Mouse (Mus musculus): Measurements from ENCODE around the gene Gse1. TPM values are rescaled to one million over a fixed set of nuclear protein-coding genes. Genes with fewer than 3 reads are reported as not detected.
A peak's percentile ranks its signal among the peaks of the same experiment; 100 is the strongest.

The Gse1 gene
- polyA plus RNA-seq, 1 experiment from 2014 or later, result 11.3 TPM

GRCm38 (mm10) chr8:120412357-120412756 lies 184.1 kb downstream of the Gse1 start:
- Histone ChIP-seq H3K27me3 (ENCODE audit: control insufficient read depth, insufficient read depth, low read length) (no peaks in the 10 kb centered on the region), H3K4me1 (ENCODE audit: control insufficient read depth, insufficient read depth, low read length) (peaks cover 49% of the 10 kb centered on the region)
- 89% methylated on average over 4 of the region's 4 CpGs for WGBS

GRCm38 (mm10) chr8:120412911-120413625 lies 184.8 kb downstream of the Gse1 start:
- H3K4me2 ChIP-seq (replicated peaks; ENCODE audit: low read depth, low read length), result no peak overlapping the region
- no peak overlapping the region for H3K27ac ChIP-seq (ENCODE audit: low read depth, low read length)
- WGBS, result 72% methylated on average over 29 of the region's 29 CpGs
- no peaks in the 10 kb centered on the region for H3K36me3 ChIP-seq (ENCODE audit: control insufficient read depth, insufficient read depth, low read length)
- H3K4me3 ChIP-seq (ENCODE audit: low read length), result no peak overlapping the region
- no peaks in the 10 kb centered on the region for H3K9me3 ChIP-seq (ENCODE audit: control insufficient read depth, low read length)
- ATAC-seq (ENCODE audit: low FRiP score, low TSS enrichment), result no peak
- no peak overlapping the region for H3K9ac ChIP-seq (ENCODE audit: low read depth, low read length)
- H3K4me1 ChIP-seq (ENCODE audit: control insufficient read depth, insufficient read depth, low read length), result peaks cover 49% of the 10 kb centered on the region
- no peaks in the 10 kb centered on the region for H3K27me3 ChIP-seq (ENCODE audit: control insufficient read depth, insufficient read depth, low read length)

More at GRCm38 (mm10) chr8:120412357-120412756, 184.1 kb downstream of the Gse1 start:
- Histone ChIP-seq H3K9ac (ENCODE audit: low read depth, low read length) (no peak overlapping the region), H3K4me3 (ENCODE audit: low read length) (no peak overlapping the region), H3K4me2 (replicated peaks; ENCODE audit: low read depth, low read length) (no peak overlapping the region), H3K9me3 (ENCODE audit: control insufficient read depth, low read length) (no peaks in the 10 kb centered on the region), H3K27ac (ENCODE audit: low read depth, low read length) (no peak overlapping the region), H3K36me3 (ENCODE audit: control insufficient read depth, insufficient read depth, low read length) (no peaks in the 10 kb centered on the region)
- no peak for ATAC-seq (ENCODE audit: low FRiP score, low TSS enrichment)

GRCm38 (mm10) chr8:120413626-120413988 lies 185.4 kb downstream of the Gse1 start:
- Histone ChIP-seq H3K9me3 (ENCODE audit: control insufficient read depth, low read length) (no peaks in the 10 kb centered on the region), H3K27me3 (ENCODE audit: control insufficient read depth, insufficient read depth, low read length) (no peaks in the 10 kb centered on the region), H3K4me3 (ENCODE audit: low read length) (no peak overlapping the region), H3K9ac (ENCODE audit: low read depth, low read length) (no peak overlapping the region), H3K4me2 (replicated peaks; ENCODE audit: low read depth, low read length) (no peak overlapping the region), H3K4me1 (ENCODE audit: control insufficient read depth, insufficient read depth, low read length) (peaks cover 47% of the 10 kb centered on the region), H3K27ac (ENCODE audit: low read depth, low read length) (no peak overlapping the region), H3K36me3 (ENCODE audit: control insufficient read depth, insufficient read depth, low read length) (no peaks in the 10 kb centered on the region)
- no peak for ATAC-seq (ENCODE audit: low FRiP score, low TSS enrichment)
- WGBS, result 79% methylated on average over 6 of the region's 6 CpGs

GRCm38 (mm10) chr8:120414216-120414615 lies 186.0 kb downstream of the Gse1 start:
- no peak overlapping the region for H3K4me3 ChIP-seq (ENCODE audit: low read length)
- 87% methylated on average over 4 of the region's 4 CpGs for WGBS
- ATAC-seq (ENCODE audit: low FRiP score, low TSS enrichment), result no peak
- H3K27ac ChIP-seq (ENCODE audit: low read depth, low read length), result no peak overlapping the region
- no peaks in the 10 kb centered on the region for H3K36me3 ChIP-seq (ENCODE audit: control insufficient read depth, insufficient read depth, low read length)
- H3K4me1 ChIP-seq (ENCODE audit: control insufficient read depth, insufficient read depth, low read length), result peaks cover 41% of the 10 kb centered on the region
- no peak overlapping the region for H3K4me2 ChIP-seq (replicated peaks; ENCODE audit: low read depth, low read length)
- H3K9me3 ChIP-seq (ENCODE audit: control insufficient read depth, low read length), result no peaks in the 10 kb centered on the region
- H3K9ac ChIP-seq (ENCODE audit: low read depth, low read length), result no peak overlapping the region
- no peaks in the 10 kb centered on the region for H3K27me3 ChIP-seq (ENCODE audit: control insufficient read depth, insufficient read depth, low read length)

GRCm38 (mm10) chr8:120415474-120415873 lies 187.2 kb downstream of the Gse1 start:
- Histone ChIP-seq H3K27ac (ENCODE audit: low read depth, low read length) (no peak overlapping the region), H3K4me2 (replicated peaks; ENCODE audit: low read depth, low read length) (no peak overlapping the region), H3K4me1 (ENCODE audit: control insufficient read depth, insufficient read depth, low read length) (peaks cover 40% of the 10 kb centered on the region), H3K4me3 (ENCODE audit: low read length) (no peak overlapping the region), H3K9ac (ENCODE audit: low read depth, low read length) (no peak overlapping the region), H3K36me3 (ENCODE audit: control insufficient read depth, insufficient read depth, low read length) (no peaks in the 10 kb centered on the region), H3K27me3 (ENCODE audit: control insufficient read depth, insufficient read depth, low read length) (no peaks in the 10 kb centered on the region), H3K9me3 (ENCODE audit: control insufficient read depth, low read length) (no peaks in the 10 kb centered on the region)
- 55% methylated on average over 11 of the region's 11 CpGs for WGBS
- no peak for ATAC-seq (ENCODE audit: low FRiP score, low TSS enrichment)

- ATAC-seq (ENCODE audit: low FRiP score, low TSS enrichment), result peak; percentile 11; the same call in 1 of the 2 replicates
- H3K27ac ChIP-seq (ENCODE audit: low read depth, low read length), result peak overlapping the region; percentile 87
- H3K36me3 ChIP-seq (ENCODE audit: control insufficient read depth, insufficient read depth, low read length), result no peaks in the 10 kb centered on the region
- H3K4me3 ChIP-seq (ENCODE audit: low read length), result peak overlapping the region; percentile 5; the same call in 1 of the 2 replicates
- WGBS, result 26% methylated on average over 8 of the region's 8 CpGs
- peak overlapping the region; percentile 31 for H3K4me2 ChIP-seq (replicated peaks; ENCODE audit: low read depth, low read length)
- peak overlapping the region; percentile 46; the same call in 1 of the 2 replicates for H3K9ac ChIP-seq (ENCODE audit: low read depth, low read length)
- H3K4me1 ChIP-seq (ENCODE audit: control insufficient read depth, insufficient read depth, low read length), result peaks cover 39% of the 10 kb centered on the region
- H3K27me3 ChIP-seq (ENCODE audit: control insufficient read depth, insufficient read depth, low read length), result no peaks in the 10 kb centered on the region
- no peaks in the 10 kb centered on the region for H3K9me3 ChIP-seq (ENCODE audit: control insufficient read depth, low read length)
Observed at GRCm38 (mm10) chr8:120416173-120416521, 187.9 kb downstream of the Gse1 start.

- H3K4me3 ChIP-seq (ENCODE audit: low read length), result peak overlapping the region; percentile 5; the same call in 1 of the 2 replicates
- peak overlapping the region; percentile 31 for H3K4me2 ChIP-seq (replicated peaks; ENCODE audit: low read depth, low read length)
- peak overlapping the region; percentile 46 for H3K9ac ChIP-seq (ENCODE audit: low read depth, low read length)
- H3K4me1 ChIP-seq (ENCODE audit: control insufficient read depth, insufficient read depth, low read length), result peaks cover 44% of the 10 kb centered on the region
- 3% methylated on average over 33 of the region's 33 CpGs for WGBS
- H3K27ac ChIP-seq (ENCODE audit: low read depth, low read length), result peak overlapping the region; percentile 87
- H3K36me3 ChIP-seq (ENCODE audit: control insufficient read depth, insufficient read depth, low read length), result no peaks in the 10 kb centered on the region
- H3K27me3 ChIP-seq (ENCODE audit: control insufficient read depth, insufficient read depth, low read length), result no peaks in the 10 kb centered on the region
- ATAC-seq (ENCODE audit: low FRiP score, low TSS enrichment), result peak; percentile 58
- H3K9me3 ChIP-seq (ENCODE audit: control insufficient read depth, low read length), result no peaks in the 10 kb centered on the region
Observed at GRCm38 (mm10) chr8:120416522-120417394, 188.5 kb downstream of the Gse1 start.

- peaks cover 56% of the 10 kb centered on the region for H3K4me1 ChIP-seq (ENCODE audit: control insufficient read depth, insufficient read depth, low read length)
- 54% methylated on average over 5 of the region's 5 CpGs for WGBS
- no peak for ATAC-seq (ENCODE audit: low FRiP score, low TSS enrichment)
- H3K4me3 ChIP-seq (ENCODE audit: low read length), result no peak overlapping the region
- no peak overlapping the region for H3K4me2 ChIP-seq (replicated peaks; ENCODE audit: low read depth, low read length)
- no peaks in the 10 kb centered on the region for H3K9me3 ChIP-seq (ENCODE audit: control insufficient read depth, low read length)
- H3K36me3 ChIP-seq (ENCODE audit: control insufficient read depth, insufficient read depth, low read length), result no peaks in the 10 kb centered on the region
- H3K27ac ChIP-seq (ENCODE audit: low read depth, low read length), result no peak overlapping the region
- H3K27me3 ChIP-seq (ENCODE audit: control insufficient read depth, insufficient read depth, low read length), result no peaks in the 10 kb centered on the region
- H3K9ac ChIP-seq (ENCODE audit: low read depth, low read length), result no peak overlapping the region
Observed at GRCm38 (mm10) chr8:120418188-120418587, 189.9 kb downstream of the Gse1 start.

- Histone ChIP-seq H3K27me3 (ENCODE audit: control insufficient read depth, insufficient read depth, low read length) (no peaks in the 10 kb centered on the region), H3K9ac (ENCODE audit: low read depth, low read length) (no peak overlapping the region), H3K36me3 (ENCODE audit: control insufficient read depth, insufficient read depth, low read length) (no peaks in the 10 kb centered on the region), H3K4me3 (ENCODE audit: low read length) (no peak overlapping the region), H3K4me1 (ENCODE audit: control insufficient read depth, insufficient read depth, low read length) (peaks cover 68% of the 10 kb centered on the region), H3K9me3 (ENCODE audit: control insufficient read depth, low read length) (no peaks in the 10 kb centered on the region), H3K4me2 (replicated peaks; ENCODE audit: low read depth, low read length) (no peak overlapping the region), H3K27ac (ENCODE audit: low read depth, low read length) (no peak overlapping the region)
- WGBS, result 71% methylated on average over 9 of the region's 9 CpGs
- no peak for ATAC-seq (ENCODE audit: low FRiP score, low TSS enrichment)
Observed at GRCm38 (mm10) chr8:120419675-120420074, 191.4 kb downstream of the Gse1 start.

Data from kidney, embryonic 14.5 days (tissue).